Mouse (Mus musculus) limb, embryonic 15.5 days (tissue): Measurements from ENCODE around the gene Dstn. TPM values are rescaled to one million over a fixed set of nuclear protein-coding genes. Genes with fewer than 3 reads are reported as not detected.

Experiments used
- ATAC-seq: fragments of 200-750 bp; cut with Nextera tagmentation; 2 replicates; pipeline ENCODE4 v1.8.0; 2017; ENCODE audit warnings: low read depth, moderate TSS enrichment; ENCODE audit not compliant: insufficient number of reproducible peaks, low FRiP score, low TSS enrichment
- H3K27ac ChIP-seq: fragments of 300-500 bp; sonication (generic); 2 replicates; pipeline ENCODE4 v1.5.1; 2015; ENCODE audit warnings: moderate library complexity, mild to moderate bottlenecking, inconsistent platforms
- H3K27me3 ChIP-seq: fragments of 300-500 bp; sonication (generic); 2 replicates; pipeline ENCODE4 v1.6.1; 2015; ENCODE audit warnings: inconsistent platforms
- H3K36me3 ChIP-seq: fragments of 300-500 bp; sonication (generic); 2 replicates; pipeline ENCODE4 v1.6.1; 2015; ENCODE audit warnings: inconsistent platforms
- H3K4me1 ChIP-seq: fragments of 300-500 bp; sonication (generic); 2 replicates; pipeline ENCODE4 v1.6.1; 2015; ENCODE audit warnings: inconsistent platforms
- H3K4me2 ChIP-seq: fragments of 300-500 bp; sonication (generic); 2 replicates; pipeline ENCODE4 v1.6.1; 2015; ENCODE audit warnings: mild to moderate bottlenecking, inconsistent platforms
- H3K4me3 ChIP-seq: fragments of 300-500 bp; sonication (generic); 2 replicates; pipeline ENCODE4 v1.5.1; 2015; ENCODE audit warnings: mild to moderate bottlenecking, inconsistent platforms
- H3K9ac ChIP-seq: fragments of 300-500 bp; sonication (generic); 2 replicates; pipeline ENCODE4 v1.6.1; 2015; ENCODE audit warnings: inconsistent platforms
- H3K9me3 ChIP-seq: fragments of 300-500 bp; sonication (generic); 2 replicates; pipeline ENCODE4 v1.6.1; 2016; ENCODE audit warnings: inconsistent platforms
- WGBS: fragments of 180-500 bp; shearing (Covaris S2); methylation state at CpG from one replicate; pipeline ENCODE4 v1.1.7; 2015; 5-methylcytosine and 5-hydroxymethylcytosine counted together
- polyA plus RNA-seq: library from polyadenylated mRNA; unstranded; fragments of >200 nt; fragmentation: Nextera tagmentation; extraction: Ambion mirVana; gene quantifications from 2 replicates; pipeline ENCODE4 v1.2.1, GENCODE M21; 2015

Gene Dstn
- polyA plus RNA-seq, 1 experiment from 2014 or later: 458 TPM

DNA sequence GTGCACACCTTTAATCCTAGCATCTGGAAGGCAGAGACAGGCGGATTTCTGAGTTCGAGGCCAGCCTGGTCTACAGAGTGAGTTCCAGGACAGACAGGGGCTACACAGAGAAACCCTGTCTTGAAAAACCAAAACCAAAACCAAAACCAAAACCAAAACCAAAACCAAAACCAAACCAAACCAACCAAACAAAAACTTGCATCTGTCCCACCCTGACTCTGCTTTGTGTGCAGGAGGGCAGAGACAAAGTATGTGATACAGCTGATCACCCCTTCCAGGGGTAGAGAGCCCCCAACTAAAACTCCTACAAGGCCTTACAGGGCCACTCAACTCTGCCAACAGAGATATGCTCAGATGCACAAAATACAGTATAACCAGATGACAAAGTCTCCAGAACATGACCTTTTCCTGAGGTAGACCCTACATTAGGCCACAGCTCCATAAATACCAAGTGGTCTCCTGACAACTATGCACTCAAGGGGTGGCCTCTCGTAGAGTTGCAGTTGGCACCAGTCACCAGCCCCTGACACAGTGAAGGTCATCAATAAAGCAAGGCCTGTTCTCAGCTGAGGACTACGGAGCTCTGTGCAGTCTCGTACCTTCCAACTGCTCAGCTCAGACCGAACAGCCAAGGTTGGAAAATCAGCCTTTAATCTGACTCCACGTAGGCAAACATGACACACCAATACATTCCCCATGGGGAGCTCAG is 77.0 kb downstream of the Dstn start:
- ATAC-seq: no peak
- Histone ChIP-seq H3K4me2 (no peak overlapping the region), H3K9me3 (no peaks in the 10 kb centered on the region), H3K36me3 (peaks cover 20% of the 10 kb centered on the region), H3K4me1 (0 out of 2 replicates have a peak, but pooled peaks cover 18% of the 10 kb centered on the region), H3K27ac (no peak overlapping the region), H3K9ac (no peak overlapping the region), H3K4me3 (no peak overlapping the region), H3K27me3 (no peaks in the 10 kb centered on the region)
- 82% methylated on average over 7 of the region's 7 CpGs for WGBS

Other genes starting within 250 kb of the Dstn start
- gene Bfsp1, start 52.1 kb upstream of the Dstn start, polyA plus RNA-seq: 2.8 and 2.9 TPM in 2 replicates
- gene Rrbp1, start 95.9 kb downstream of the Dstn start, polyA plus RNA-seq: 150 and 152 TPM in 2 replicates
- gene Banf2, start 117.7 kb downstream of the Dstn start, polyA plus RNA-seq: not detected in 2 replicates